Mouse (Mus musculus): Measurements from ENCODE around the gene Mmp23. TPM values are rescaled to one million over a fixed set of nuclear protein-coding genes. Genes with fewer than 3 reads are reported as not detected.
"Not testable (repeated sequence)": the region's sequence is repeated elsewhere in the genome, so short reads cannot be mapped to it uniquely, and the experiment has no call there.

The Mmp23 gene
- 1 to 10 TPM; 3.9 to 6.4 TPM for total RNA-seq (2021)

DNA sequence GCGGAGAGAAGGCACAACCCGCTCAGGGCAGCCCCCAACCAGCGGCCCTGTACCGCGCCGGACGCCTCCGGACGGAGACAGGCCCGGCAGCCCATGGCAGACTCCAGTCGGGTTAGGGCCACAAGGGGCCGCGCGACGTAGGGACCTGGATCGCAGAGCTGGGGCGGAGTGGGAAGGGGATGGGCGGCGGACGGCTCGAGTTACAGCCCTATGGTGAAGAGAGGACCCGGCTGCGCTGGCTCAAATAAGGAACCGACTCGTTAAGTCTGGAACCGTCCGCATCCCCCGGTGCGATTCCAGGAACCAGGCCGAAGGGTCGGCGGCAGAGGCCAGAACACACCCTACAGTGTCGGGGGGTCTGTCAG is at the start of gene Mmp23:
TSS of gene Mmp23 (minus strand) at position 299 of the 365 bp plus-strand sequence.
- peak in 1 of 2 experiments; percentile 16 for DNase-seq

DNA sequence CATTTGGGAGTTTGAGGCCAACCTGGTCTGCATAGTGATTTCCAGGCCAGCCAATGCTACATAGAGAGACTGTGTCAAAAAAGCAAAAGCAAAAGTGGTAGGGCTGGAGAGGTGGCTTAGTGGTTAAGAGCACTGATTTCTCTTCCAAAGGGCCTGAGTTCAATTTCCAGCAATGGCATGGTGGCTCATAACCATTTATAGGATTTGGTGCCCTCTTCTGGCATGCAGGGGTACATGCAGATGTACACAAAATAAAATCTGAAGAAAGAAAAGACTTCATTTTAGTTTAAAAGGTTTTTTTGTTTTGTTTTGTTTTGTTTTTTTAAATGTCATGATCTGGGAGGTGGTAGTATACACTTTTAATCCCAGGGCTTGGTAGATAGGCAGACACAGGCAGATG is 47.2 kb upstream of the Mmp23 start:
- no peak for DNase-seq

DNA sequence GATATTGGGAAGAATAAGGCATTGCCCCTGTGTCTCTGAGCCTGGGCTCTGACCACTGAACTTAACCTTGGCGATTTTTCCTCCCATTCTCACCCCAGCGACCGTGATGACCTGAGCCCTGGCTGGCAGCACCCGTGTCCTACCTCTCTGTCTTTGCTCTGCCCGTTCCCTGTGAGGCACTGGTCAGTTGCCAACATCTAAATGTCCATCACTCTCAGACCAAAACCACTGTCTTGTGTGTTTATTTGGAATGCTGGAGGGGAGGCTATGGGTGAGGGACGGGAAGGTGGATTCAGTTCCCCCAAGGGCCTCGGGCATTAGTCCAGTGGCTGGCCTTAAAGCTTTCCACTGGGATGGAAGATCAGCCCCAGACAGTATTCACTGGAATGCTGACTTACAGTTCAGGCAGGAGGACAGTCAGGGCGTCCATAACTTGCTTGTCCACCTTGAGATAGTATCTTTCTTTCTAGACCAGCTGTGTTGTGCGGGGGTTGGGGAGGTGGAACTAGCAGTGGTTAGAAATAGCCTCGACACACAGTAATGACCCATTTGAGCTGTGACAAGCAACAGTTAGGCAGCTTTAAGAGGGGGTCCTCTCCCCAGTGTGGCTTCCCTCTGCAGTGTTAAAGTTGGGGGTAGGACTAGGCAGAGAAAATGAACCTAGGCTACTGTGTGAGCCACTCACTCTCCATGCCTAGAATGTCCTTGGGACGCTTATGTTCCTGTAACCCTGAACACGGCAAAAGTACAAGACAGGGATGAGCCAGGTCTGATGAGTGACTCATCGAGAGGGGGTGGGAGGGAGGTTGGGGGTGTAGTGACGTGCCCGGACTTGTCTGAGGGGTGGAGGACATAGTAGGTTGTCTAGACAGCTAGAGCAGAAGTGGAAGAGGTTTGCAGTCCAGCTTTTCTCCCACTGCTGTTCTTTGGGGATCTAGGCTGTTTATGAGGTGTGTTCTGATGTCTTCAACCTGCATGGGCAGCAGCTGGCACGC is 43.4 kb upstream of the Mmp23 start:
- no peak for DNase-seq

DNA sequence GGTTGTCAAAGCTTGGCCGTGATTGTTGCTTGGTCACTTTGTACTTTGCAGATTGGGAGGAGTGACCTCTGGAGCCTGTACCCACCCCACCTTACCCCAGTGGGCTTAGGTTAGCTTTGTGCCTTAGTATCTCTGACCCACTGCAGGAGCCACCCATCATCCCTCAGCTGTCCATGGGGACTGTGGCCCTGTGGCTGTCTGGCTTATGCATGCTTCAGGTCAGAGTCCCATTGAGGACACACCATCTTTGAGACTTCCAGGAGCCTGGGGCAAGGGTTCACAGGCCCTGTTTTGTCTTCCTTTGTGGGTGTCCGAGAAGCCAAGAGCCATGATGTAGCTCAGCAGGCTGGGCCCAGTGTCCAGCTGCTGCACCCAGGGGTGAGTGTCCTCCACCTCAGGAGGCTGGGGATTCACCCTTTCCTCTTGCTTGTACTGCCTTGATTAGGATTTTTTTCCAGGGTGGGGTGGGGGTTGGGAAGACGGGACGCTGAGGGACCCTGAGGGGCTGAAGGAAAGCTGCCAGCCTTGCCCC is 42.4 kb upstream of the Mmp23 start:
- no peak for DNase-seq

DNA sequence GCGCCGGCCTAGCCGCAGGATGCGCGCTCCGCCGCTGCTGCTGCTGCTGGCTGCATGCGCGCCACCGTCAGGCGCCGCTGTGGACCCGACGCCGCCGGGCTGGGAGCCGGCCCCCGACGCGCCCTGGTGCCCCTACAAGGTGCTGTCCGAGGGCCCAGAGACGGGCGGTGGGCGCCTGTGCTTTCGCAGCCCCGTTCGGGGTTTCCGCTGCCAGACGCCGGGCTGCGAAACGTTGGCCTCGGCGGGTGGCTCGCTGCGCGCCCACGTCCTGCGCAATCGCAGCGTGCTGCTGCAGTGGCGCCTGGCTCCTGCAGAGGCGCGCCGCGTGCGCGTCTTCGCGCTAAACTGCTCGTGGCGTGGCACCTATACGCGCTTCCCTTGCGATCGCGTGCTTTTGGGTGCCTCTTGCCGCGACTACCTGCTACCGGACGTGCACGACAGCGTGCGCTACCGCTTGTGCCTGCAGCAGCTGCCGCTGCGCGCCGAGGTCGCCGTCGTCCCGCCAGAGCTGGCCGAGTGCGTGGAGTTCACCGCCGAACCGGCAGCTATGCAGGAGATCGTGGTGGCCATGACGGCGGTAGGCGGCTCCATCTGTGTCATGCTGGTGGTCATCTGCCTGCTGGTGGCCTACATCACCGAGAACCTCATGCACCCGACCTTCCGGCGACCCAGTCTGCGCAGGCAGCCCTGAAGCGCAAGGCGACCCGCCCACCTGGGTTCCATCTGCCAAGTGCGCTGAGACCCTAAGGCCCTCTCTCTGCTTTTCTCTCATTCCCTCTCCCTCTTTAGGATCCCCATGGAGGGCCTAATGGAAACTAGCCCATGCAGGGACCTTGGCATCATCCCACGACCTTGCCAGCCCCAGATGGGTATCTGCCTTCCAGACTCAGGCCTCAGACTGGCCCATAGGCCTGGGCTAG is 41.6 kb upstream of the Mmp23 start:
- peak; percentile 75 to 81 for DNase-seq

DNA sequence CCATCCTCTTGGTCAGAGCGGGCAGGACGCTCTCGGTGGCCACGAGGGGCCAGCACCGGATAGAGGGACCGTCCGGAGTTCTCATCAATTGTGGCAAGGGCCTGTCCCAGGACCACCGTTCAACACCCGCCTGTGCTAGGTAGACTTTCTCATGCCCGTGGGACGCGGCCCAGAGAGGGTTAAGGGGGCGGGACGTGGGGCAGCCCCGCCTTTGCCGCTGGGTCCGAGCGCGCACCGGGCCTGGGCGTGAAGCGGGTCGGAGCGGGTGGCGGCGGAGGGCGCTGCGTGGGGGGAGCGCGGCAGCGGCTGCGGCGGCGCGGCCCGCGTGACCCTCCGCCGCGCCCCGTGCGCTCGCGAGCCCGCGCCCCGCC is 40.9 kb upstream of the Mmp23 start, which contains the start of gene Fndc10:
TSS of gene Fndc10 (plus strand) at position 232 of the 371 bp plus-strand sequence.
- peak; percentile 69 to 70 for DNase-seq

DNA sequence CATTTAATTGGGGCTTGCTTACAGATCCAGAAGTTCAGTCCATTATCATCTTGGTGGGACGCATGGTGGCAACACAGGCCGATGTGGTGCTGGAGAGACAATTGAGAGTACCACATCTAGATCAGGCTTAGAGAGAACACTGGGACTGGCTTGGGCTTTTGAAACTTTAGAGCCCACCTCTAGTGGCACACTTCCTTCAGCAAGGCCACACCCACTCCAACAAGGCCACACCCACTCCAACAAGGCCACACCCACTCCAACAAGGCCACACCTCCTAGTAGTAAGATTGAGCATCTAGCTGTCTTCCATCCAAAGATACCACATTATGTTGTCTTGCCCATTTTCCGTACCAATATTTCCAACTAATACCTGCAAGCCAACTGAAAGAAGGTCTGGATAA is 39.2 kb upstream of the Mmp23 start:
- DNase-seq: no peak

DNA sequence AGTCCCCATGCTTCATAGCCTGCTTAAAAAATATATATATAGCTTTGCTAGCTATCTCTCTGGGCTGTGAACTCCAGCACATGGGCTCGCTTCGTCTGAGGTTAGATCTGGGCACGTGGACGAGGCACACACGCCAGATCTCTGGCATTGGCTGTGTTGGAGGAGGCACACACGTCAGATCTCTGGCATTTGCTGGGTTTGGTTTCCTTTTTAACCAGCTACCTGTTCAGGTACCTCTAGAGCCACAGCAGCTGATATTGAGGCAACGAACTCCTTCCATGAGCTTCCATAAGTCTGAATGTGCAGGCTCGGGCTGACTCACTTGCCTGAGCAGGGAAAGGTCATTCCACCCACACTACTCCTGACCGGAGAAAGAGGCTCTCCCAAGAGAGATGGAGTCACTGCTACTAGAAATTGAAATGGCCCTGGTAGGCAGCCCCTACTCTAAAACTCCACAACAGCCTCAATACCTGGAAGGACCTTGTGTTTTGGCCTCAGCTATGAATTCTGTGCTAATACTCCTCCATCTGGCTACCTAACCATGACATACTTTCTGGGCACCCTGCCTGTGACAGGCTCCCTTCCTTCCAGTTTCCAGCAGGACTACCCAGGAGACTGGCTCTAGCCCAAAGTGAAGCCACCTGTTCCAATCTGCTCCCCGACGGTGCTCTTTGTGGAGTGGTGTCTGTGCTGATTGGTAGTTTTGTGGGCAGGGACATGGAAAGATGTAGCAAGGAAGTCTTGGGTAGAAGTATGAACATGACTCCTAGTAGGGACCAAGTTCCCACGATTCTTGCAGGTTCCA is 37.6 kb upstream of the Mmp23 start:
- DNase-seq: peak; percentile 58 to 67

DNA sequence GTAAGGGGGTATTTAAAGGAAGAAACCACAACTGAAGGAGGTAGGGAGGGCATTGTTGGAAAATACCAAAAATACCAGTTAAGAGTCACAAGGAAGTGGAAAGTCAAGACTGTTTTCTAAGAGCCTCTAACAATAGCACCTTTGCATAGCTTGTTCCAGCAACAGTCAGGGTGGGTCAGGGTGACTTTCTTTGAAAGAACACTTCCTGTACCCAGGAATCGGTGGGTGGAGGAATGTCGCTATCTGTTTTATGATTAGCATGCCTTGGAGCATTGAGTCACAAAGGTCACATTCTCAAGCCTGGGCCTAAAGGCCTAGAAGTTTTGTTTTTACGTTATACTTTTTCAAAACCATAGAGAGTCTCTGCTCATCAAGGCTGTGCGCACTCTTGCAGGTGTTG is 34.6 kb upstream of the Mmp23 start:
- DNase-seq: not testable (repeated sequence)

DNA sequence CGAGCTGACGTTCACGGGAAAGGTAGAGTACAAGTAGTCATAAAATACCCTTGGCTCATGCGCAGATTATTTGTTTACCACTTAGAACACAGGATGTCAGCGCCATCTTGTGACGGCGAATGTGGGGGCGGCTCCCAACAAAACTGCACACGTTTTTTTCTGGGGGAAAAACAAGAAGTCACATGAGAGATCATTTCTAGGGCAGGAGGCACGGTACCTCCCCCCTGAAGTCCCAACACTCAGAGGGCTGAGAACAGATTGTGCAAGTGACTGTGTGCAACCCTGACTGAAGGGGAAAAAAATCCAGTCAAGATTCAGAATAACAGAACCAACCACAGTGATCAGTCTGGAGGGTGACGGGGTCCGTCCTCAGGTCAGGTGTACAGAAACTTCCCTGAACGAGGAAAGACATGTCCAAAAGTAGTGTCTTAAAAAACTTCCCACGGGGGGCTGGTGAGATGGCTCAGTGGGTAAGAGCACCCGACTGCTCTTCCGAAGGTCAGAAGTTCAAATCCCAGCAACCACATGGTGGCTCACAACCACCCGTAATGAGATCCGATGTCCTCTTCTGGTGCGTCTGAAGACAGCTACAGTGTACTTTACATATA is 30.6 kb upstream of the Mmp23 start:
- not testable (repeated sequence) for DNase-seq

DNA sequence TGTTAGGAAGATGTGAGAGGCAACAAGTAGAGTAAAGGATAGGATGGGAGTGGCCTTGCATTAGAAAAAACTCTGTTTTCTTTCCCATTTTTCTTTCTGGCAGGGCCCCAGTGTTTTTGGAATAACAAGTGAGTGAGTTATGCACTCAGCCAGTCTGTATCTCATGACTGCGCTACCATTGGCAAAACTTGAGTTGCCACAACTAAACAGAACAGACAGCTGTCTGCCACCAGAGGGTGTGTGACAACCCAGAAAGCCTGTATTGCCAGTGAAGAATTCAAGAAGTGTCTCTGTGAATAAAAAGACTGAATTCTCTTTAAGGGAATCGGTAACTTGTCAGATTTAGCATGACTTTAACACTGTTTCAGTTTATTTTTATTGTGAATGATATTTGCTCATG is 22.8 kb upstream of the Mmp23 start:
- DNase-seq: peak in 1 of 2 experiments; percentile 41

DNA sequence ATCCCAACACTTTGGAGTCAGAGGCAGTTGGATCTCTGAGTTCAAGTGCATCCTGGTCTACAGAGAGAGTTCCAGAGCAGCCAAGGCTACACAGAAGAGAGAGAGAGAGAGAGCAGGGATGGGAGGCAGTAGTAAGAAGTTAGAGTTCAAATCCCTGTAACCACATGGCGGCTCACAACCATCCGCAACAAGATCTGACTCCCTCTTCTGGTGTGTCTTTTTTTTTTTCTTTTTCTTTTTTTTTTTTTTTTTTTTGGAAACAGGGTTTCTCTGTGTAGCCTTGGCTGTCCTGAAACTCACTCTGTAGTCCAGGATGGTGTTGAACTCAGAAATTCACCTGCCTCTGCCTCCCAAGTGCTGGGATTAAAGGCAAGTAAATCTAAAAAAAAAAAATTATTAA is 18.9 kb upstream of the Mmp23 start:
- no peak for DNase-seq

DNA sequence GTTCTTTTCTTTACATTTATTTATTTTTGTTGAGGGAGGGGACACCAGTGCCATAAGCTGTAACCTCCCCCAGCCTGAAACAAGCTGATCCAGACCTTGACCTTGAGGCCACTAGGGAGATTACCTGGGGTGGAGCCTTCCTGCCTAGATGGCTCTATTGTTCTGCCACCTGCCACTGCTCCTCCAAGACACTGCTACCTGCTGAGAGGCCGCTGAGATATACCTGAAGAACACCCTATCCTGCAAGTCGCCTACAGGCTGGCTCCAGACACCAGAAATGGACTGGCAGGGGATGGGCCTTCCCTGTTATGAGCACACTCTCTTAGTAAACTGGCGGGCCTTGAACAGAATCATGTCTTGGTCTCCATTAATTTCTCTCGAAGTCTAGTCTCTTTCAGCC is 17.1 kb upstream of the Mmp23 start:
- not testable (repeated sequence) for DNase-seq

DNA sequence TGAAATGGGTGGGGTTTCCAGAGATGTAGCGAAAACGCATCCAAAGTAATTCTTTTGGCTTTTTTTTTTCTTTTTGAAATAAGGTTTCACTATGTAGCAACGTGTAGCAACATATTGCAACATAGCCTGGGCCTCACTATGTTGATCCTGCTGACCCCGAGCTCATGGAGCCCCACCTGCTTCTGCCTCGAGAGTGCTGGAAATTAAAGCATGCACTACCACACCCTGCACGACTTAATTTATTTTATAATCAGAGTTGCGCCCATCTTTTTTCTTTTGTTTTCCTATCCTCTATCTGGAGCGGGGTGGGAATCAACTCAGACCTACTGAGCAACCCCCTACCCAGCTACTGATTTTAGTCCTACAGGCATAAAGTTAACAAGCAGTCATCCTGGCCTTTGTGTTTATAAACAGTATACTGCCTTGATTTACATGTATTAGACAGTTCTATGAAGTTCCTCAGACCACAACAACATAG is 16.5 kb upstream of the Mmp23 start:
- no peak for DNase-seq

DNA sequence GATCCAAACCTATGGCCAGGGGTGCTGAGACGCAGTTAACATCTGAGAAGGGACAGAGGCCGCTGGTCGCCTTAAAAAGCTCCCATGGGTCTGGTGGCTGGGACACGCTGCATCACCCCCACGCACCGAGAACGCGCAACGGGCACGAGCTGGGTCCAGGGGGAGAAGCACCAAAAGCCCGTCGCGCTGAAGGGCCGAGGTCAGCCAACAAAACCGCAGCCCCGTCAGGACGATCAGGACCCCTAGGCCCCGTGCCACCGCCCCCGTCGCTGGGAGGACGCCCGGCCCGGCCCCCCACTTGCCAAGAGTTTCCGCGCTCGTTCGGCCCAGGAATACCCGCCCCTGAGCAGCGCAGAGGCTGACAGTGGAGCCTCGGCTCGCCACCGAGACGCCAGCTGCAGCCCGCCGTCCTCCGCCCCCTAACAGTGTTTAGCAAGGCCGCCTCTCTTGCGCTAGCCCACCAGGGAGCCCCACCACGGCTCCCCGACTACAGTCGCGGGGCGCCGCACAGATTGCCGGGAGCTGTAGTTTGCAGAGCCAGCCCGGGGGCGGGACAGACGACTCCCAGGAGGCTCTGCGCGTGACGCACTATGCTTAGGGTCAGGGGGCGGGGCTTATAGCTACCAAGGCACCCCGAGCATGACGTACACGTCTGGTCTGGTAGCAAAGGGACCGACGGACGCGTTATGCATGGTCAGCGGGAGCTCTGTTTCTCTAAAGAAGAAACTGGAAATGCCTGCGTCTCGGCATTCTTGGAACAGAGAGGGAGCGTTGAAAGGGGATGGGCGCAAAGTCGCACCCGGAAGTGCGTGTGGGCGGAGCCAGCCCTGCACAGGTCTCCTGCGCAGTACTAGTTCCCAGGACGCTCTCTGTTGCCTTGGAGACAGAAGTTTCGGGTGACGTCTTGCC is 15.8 kb upstream of the Mmp23 start, which contains the start of gene Mib2:
TSS of gene Mib2 (minus strand) at position 510 of the 909 bp plus-strand sequence.
- peak; percentile 97 to 98 for DNase-seq

DNA sequence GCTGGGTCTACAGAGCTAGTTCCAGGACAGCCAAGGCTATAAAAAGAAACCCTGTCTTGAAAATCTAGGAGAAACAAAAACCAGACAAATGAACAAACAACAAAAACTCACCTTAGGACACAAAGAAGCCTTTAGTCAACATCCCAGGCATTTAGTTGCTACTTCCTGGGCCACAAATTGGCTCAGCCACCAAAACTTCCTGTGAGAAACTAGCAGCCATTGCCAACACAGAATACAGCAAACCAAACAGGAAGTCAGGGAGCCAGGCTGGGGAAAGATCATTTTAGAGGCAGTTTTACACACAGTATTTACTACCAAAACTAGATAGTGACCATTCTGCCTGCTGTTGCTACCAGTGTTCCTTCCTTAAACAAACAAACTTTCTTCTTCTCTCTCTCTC is 13.7 kb upstream of the Mmp23 start:
- no peak for DNase-seq

DNA sequence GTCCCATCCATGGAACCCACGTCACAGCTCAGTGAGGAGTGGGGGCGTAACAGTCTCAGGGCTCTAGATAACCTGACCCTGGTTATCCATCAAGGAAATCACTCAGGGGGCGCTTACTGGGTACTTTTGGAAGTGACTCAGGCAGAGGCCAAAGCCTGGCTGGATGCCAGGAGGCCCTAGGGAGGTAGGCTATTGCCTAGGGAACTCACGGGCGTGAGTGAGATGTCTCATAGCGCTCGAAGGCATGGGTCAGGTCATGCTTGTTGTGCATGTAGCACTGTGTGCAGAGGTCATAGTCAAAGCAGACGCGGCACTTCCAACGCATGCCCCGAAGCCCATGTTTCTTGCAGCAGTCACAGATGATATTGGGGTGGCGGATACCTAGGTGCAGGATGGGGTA is 7.5 kb upstream of the Mmp23 start:
- DNase-seq: no peak

DNA sequence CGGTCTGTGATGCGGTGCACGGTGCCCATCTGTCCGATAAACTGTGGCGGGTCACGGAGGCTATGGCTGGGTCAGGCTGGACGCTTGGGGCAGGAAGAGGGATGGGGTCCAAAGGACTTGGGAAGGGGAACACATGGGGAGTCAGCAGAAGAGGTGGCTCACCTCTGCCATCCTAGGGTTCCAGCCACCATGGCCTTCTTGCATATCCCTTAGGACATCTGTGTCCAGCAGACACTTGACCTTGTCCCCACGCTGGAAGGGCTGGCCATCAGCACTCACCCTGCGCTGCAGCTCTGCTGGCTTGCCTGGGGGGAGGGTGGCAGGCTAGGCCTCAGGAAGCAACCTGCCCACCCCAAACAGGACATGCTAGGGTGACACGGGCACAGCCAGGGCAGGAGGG is 5.8 kb upstream of the Mmp23 start:
- no peak for DNase-seq

DNA sequence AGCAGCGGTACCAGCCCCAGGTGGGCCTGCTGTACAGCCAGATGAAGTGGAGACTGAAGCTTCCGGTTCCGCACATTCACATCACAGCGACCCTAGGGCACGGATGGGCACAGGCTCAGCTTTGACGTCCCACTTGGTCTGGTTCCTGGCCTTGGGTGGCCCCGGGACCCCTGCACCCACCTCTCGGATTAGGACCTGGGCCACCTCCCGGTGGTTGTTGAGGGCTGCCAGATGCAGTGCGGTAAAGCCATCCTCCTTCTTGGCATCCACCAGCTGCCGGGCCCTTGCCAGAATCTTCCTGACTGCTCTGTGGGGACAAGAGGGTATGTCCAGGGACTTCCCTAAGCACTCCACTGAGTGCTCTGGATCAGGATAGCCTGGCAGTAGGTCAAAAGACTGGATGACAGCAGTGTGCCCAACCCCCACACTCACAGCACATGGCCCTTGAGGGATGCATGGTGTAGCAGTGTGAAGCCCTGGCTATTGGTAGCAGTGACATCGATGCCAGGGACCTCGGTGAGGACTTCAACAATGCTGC is 3.1 kb upstream of the Mmp23 start:
- no peak for DNase-seq
